Mouse (Mus musculus): ENCODE measurements around the gene Dedd2.

The Dedd2 gene

DNA sequence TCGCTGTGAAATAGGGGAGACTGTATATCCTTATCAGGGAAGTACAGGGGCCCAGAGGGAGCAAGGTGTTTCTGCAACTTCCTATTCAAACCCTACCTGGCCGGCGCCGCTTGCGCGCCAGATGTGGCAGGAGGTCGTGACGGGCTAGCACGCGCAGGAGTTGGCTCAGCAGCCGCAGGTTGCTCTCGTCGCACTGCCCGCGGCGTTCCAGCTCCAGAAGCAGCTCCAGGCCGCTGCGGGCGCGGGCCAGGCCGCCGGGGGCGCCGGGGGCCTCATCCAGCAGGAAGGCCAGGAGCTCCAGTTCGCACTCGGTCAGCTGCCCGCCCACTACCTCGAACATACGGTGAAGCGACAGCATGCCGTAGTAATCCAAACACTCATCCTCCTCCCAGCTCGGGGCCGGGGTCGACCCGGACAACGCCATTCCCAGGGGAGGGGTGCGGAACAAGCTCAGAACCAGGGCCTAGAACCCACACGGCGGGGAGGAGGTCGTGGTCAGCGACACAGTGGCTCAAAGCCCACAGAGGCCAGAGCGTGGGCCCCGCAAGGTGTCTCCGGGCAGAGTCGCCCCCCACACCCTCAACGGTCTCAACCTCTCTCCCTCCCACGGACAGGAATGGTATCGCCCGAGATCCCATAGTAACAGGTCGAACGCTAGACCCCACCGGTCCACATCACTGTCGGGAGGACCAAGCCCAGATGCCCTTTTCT lies 1.6 kb downstream of the Dedd2 start:
- in situ Hi-C loops (cut with MboI, MseI) = no loop called here

DNA sequence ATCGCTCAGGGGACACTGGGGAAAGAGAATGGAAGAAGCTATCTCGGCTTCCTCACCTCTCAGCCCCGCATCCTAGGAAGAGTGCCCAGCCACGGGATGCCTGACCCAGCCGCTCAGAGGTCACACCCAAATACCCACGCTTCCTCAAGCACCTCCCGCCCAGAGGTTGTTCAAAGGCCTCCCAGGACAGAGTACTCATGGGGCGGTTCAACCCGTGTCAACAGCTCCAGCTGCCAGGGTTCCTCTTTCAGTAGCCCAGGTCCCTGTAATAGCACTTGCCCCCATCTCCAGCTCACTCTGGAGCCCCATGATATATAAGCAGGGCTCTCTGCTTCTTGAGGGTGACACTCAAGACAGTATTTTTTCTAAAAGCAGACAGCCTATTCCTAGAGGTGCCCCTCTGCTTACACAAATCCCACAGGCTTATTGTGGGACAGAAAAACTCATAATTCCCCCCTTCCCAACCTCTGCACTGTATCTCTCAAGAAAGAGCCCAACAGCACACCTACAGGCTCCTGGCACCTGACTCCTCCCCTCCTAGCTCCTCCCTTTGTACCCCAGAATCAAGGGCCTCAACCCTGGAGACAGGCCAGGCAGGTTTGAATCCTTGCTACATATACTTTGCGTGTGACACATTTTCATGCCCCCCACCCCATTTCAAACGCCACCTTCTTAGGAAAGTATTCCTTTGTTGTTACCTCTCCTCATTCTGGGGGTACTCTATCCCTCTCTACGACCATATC lies 2.6 kb downstream of the Dedd2 start:
- in situ Hi-C loops (cut with MboI, MseI) = no loop called here

DNA sequence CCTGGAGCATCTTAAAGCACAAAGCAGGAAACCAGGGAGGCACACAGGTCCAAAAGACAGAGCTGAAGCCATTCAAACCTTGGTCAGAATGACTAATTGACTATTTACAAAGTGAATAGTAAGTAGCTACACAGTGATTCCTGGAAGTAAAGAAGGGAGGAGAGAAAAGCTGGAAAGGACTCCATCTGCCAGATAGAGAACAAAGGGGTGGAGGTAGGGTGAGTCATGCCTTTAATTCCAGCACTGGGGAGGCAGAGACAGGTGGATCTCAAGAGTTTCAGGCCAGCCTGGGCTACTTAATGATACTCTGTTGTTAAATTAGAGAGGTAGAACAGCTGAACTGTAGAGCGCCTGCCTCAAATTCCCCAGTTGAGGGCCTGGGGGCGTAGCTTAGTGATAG lies 6.2 kb downstream of the Dedd2 start:
- in situ Hi-C loops (cut with MboI, MseI) = no loop called here

DNA sequence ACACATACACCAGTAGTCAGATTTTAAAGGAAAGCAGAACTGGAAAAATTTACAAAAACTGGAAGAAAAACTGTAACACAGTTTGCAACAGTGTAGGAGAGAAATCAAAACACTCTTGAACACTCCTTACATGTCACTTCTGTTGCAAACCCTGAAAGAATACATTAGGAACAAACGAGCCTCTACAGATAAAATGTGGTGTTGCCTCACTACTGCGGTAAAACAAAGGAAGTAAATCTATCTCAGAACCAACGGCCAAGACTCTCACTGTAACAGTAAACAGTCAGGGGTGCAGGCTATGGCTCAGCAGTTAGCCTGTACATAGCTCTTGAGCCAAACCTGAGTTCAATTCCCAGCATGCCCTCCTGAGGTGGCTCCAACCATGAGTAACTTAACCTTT lies 7.3 kb downstream of the Dedd2 start:
- in situ Hi-C loops (cut with MboI, MseI) = no loop called here

DNA sequence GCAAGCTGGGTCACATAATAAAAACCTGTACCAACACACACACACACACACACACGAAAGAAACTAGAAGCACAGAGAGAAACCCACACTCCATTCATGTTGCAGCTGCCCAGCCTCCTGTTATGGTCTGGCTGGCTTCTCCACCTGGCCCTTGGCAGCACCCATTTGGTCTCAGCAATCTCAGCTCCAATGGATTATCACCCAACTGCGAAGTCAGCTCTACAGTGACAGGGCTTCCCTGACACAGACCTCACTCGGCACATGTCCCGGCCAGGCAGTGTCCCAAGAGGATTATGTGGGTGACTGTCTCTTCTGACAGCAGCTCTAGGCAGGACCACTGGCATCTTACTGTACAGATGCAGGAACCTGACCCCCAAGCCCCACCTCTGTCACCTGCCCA lies 9.9 kb downstream of the Dedd2 start:
- in situ Hi-C loops (cut with MboI, MseI) = no loop called here

DNA sequence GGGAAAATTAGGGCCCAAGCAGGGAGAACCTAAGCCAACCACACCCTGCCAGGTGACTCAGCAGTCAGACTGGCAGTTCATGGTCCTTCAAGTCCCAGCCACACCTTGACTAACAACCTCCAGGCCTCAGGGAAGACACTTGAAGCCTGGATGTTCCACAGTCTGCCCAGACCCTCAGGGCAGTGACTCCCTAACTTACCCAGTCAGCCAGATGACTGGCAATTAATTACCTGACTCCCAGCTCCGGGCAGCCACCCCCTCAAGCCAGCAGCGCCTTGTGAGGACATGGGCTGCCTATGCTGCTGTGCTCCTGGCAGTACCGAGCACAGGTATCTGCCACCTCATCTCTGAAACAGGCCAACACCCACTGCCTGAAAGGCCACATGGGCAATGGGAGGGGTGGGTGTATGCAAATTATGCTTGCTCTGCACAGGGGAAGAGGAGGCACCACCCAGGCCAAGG lies 11.2 kb downstream of the Dedd2 start:
- in situ Hi-C loops (cut with MboI, MseI) = no loop called here

DNA sequence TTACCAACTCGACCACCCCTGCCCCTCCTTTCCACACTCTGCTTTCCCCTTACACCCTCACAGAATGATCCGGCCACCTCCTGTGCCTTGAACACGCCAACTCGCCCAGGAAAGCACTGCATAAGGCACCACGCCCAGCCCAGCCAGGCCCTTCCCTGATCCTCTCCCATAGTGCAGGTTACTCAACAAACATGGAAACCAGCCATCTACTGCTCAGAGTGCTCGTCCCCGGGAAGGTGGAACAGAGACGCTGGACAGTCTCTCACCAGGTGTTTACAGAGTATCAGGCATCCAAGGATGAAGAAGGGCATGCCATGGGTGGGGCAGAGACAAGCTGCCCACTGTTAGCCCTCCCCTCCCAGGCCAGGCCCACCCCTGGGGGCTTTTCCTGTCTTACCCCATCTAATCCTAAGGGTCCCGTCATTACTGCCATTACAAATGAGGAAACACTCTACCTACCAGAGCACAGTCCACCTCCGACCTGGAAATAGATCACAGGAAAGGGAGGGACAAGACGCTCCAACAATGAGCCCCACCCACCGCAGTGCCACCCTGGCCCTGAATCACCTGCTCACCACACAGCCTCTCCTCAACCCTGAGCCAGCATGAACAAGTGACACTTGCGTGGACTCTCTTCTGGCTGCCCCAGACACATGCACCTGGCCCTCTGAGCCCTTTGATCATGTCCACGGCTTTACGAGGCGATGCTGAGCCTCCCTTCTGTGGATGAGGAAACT lies 14.2 kb downstream of the Dedd2 start:
- in situ Hi-C loops (cut with MboI, MseI) = no loop called here

DNA sequence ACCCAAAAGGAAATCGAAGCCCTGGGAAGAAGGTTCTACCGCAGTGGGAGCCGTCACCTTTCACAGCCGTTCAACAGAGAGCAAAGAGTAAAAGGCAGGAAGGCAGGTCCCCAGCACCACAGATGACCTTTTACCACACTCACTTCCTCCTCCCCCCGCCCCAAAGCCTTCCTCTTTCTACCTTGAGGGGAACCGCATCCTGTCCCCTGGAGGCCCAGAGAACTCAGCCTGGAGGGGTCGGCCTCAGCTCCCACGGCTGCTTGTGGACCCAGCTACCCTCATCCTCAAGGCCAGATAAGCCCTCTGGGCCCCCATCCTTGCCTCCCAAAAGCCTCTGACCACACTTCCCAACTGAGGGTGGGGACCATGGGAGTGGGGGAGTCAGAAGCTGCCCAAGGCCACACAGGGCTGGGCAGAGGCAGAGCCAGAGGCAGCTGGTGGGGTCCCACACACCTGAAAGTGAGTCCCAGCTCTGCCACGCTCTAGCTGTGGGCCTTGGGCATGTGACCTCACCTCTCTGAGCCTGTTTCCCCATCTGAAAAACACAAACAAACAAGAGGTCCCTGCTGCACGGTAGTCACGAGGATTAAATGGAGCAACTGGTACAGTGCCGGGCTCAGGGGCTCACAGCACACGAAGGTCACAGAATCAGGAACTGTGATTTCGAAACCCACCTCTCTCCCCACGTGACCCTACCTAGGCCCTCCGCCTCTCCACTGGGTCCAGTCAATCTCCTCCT lies 14.9 kb downstream of the Dedd2 start:
- in situ Hi-C loops (cut with MboI, MseI) = no loop called here

DNA sequence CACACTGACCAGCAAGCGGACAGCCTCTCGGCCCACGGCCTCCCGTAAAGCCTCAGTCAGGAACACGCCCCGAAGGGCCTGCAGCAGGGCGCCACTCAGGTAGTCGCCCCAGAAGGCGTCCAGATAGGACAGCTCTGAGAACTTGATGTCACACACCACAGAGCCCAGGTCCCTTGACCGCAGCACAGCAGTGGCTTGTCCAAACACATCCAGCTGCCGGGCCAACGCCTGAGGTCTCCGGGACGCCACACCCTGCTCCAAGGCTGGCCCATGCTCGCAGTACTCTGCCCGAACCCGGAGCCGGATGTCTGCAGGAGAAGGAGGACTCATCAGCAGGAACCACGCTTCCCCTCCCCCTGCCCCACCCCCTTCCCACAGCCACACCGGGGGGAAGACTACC lies 16.8 kb downstream of the Dedd2 start:
- in situ Hi-C loops (cut with MboI, MseI) = no loop called here

DNA sequence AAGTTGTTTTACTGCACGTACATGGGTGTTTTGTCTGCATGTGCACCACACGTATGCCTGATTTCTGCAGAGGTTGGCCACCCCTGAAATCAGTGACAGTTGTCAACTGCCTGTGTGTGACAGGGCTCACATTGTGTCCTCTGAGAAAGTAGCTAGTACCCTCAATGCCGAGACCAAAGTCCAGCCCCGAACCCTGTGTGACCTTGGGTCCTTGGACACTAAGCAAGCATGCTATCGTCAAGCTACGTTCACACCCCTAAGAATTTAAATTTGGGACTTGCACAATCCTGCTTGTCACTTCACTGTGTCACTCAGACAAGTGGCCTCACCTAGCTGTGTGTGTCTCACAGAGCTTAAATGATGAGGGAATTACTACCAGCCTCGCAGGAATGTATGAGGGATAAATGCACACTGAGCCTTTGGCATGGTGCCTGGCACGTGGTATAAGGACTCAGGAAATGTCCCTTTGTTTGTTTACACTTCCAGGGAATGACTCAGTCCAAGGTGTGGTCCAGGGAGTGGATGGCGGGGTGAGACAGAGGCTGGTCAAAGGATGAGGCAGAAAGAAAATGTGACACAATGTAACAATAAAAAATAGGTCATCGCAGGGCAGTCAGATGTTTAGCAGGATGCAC lies 22.9 kb downstream of the Dedd2 start:
- in situ Hi-C loops (cut with MboI, MseI) = no loop called here

DNA sequence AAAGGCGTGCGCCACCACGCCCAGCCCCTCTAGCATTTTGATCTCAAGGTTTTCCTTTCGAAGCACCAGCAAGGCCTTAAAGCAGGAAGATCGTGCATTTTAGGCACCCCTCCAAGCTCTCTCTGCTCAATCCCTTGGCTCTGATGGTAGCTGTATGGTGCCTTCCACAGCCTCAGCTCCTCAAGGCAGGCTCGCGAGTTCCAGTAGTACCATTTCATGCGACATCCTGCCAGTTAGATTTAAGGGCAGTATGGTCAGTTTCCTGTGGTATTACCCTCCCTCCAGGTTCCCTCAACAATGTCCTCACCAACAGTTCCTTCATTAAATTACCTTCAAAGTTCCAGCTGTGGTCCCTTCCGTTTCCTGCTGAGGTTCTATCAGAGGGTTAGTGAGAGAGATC lies 24.3 kb downstream of the Dedd2 start:
- in situ Hi-C loops (cut with MboI, MseI) = no loop called here

DNA sequence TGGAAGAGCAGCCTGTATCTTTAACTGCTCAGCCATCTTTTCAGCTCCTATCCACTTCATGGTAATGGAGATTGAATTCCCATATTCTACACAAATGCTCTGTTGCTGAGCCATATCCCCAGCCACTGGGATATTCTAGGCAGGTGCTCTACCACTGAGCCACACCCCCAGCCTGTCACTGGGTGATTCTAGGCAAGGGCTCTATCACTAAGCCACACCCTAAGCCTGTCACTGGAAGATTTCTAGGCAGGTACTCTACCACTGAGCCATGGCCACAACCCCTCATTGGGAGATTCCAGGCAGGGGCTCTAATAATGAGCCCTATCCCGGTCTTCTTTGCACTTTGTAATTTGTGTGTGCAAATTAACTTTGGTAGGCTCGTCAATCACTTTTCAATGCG lies 25.3 kb downstream of the Dedd2 start:
- in situ Hi-C loops (cut with MboI, MseI) = no loop called here

DNA sequence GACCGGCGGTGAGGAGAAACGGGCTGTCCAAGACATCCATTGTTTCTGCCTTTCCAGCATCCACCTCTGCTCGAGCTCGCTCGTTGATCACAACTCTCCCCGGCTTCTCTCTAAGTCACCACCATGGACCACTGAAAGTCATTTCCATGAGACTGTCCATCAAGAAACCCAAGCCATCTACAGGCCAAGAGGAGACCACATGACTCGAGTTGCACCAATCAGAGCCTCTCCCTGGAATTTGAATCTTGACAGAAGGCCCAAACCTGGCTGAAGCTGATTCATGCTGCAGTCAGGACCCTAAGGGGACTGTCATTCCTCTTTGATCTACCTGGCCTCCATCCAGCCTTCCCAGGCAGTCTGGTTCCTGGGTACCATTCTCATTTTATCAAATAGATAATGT lies 28.3 kb downstream of the Dedd2 start:
- in situ Hi-C loops (cut with MboI, MseI) = no loop called here

DNA sequence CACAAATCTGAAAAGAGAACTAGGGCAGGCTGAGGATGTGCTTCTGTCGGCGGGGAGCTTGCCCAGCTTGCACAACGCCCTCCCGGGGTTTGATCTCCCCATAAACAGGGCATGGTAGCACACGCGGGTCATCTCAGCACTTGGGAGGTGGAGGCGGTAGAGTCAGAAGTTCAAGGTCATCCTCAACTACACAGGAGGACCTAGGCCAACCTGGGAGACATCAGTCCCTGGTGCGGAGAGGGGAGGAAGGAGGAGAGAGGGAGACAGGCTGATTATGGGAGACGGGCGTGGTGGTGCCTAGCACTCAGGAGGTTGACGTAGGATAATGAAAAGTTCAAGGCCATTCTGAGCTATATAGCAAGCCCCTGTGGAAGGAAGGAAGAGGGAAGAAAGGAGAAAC lies 29.6 kb downstream of the Dedd2 start:
- in situ Hi-C loops (cut with MboI, MseI) = no loop called here

DNA sequence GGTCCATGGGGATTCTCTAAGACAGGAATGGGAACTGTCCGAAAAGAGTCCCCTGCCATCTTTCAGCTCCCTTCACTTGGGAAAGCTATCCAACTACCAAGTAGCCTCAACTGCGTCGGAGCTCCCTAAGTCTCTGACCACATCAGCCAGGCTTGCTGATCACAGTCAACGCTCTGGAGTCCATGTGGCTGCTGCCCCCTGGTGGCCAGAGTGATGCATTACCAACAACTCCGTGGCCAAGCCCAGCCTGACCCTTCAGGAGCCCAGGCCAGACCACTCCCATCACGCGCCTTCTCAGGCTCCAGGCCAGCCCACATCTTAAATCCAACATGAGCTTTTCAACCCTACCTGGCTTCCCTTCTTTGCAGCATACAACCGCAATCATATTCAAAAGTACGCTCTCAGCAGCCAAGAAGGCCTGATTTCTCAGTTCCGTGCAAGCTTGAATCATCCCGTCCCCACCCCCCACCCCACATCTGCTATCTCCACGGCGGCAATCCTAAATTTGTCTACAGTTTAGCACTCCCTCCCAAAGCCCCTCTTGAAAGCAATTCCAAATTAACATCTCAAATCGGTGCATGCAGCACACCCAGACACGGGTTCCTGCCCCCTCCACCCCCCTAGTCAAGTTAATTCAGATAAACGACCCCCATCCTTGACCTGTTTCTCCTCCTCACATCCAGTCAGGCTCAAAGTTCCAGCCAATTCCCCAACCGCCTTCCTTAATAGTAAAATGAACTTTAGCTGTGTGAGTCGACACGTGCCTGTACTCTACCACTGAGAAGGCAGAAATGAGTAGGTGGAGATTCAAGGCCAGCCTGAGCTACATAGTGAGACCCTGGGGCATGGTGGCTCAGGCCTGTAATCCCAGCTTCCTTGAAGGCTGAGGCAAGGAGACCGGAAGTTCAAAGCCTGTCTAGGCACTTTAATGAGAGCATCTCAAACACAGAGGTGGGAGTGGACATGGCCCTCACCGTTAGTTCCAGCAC lies 32.5 kb downstream of the Dedd2 start:
- in situ Hi-C loops (cut with MboI, MseI) = no loop called here

DNA sequence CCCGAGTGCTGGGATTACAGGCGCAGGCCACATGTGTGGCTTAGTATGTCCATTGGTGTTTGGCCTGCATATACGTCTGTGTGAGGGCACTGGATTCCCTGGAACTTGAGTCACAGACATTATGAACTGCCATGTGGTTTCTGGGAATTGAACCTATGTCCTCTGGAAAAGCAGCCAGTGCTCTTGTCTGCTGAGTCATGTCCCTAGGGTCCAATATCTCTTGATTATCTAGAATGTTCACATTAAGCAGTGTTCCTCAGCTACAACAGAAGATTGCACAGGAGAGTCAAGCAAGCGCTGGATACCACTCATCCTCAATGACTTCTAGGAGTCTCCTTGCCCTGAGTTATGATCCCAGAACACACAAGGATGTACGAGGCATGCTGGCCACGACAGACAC lies 36.3 kb downstream of the Dedd2 start:
- in situ Hi-C loops (cut with MboI, MseI) = loop anchor here (5.0 kb wide), 2 partner anchors 52 to 77 kb away; no protein-coding TSS in a partner anchor

DNA sequence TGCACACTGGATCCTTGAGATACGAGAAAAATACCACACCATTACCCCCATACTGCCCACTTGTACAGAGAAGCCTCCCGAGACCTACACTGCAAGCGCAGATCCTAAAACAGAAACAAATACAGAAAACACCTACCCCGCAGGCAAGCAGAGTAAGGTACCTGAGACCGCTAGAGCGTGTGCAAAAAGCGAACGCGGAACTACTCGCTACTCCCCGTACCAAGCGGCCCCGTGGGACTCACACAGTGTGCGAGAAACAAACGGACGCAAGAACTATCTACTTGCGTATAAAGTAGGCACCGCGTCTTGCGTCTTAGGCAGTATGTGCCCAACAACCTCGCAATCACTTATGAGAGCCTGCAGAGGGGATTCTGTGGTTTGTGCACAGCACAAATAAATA lies 38.6 kb downstream of the Dedd2 start:
- in situ Hi-C loops (cut with MboI, MseI) = loop anchor here (5.0 kb wide), 2 partner anchors 50 to 75 kb away; no protein-coding TSS in a partner anchor

DNA sequence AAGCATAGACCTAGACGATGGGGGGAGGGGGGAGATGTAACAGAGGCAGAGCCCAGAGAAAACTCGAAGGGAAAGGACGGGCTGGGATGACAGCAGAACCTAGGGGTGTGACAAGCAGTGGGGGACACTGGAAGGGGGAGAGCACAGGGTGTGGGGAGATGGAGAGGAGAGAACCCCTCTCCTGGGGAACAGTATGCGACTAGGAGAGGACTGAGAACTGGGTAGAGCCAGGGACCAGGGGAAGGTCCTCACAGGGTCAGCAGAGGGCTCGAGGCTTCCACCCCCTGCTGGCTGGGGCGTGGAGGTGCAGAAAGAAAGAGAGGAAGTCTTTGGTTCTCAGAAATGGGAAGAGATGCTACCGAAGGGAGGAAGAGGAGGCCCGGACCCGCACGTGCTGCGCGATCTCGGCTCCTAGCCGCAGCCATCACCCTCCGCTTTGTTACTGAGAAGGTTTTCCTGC lies 39.1 kb downstream of the Dedd2 start:
- in situ Hi-C loops (cut with MboI, MseI) = loop anchor here (5.0 kb wide), 2 partner anchors 49 to 74 kb away; no protein-coding TSS in a partner anchor

DNA sequence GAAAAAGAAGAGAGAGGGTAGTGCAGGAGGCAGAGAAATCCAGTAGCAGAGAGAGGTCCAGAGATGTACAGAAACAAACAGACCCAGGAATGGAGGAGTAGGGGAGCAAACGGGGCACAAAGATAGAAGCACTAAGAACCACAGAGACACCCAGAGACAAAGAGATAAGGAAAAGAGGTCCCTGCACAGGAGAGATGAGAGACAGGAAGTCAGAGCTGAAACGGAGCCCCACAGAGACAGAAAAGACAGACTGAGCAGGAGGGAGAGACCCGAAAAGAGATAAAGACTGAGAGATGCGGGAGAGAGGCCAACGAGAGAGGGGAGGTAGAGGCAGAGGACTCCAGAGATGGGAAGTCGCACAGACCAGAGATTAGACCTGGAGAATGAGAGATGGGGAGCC lies 39.9 kb downstream of the Dedd2 start:
- in situ Hi-C loops (cut with MboI, MseI) = loop anchor here (5.0 kb wide), 2 partner anchors 48 to 73 kb away; no protein-coding TSS in a partner anchor

All from T-helper 1 cell (primary cell).